Mouse (Mus musculus) hindbrain, embryonic 13.5 days (tissue): ENCODE results near the gene Ccdc91. TPM values are rescaled to one million over a fixed set of nuclear protein-coding genes. Genes with fewer than 3 reads are reported as not detected.
A peak's percentile ranks its signal among the peaks of the same experiment; 100 is the strongest.

Experiments
- ATAC-seq: fragments of 200-750 bp; cut with Nextera tagmentation; 2 replicates; pipeline ENCODE4 v1.8.0; 2017; ENCODE audit warnings: moderate TSS enrichment; ENCODE audit not compliant: low FRiP score
- H3K27ac ChIP-seq: fragments of 300-500 bp; sonication (generic); 2 replicates; pipeline ENCODE4 v1.5.1; 2015; ENCODE audit warnings: inconsistent platforms, mild to moderate bottlenecking, moderate library complexity
- H3K27me3 ChIP-seq: fragments of 300-500 bp; sonication (generic); 2 replicates; pipeline ENCODE4 v1.6.1; 2015; ENCODE audit warnings: mild to moderate bottlenecking, inconsistent platforms
- H3K36me3 ChIP-seq: fragments of 300-500 bp; sonication (generic); 2 replicates; pipeline ENCODE4 v1.6.1; 2015; ENCODE audit warnings: mild to moderate bottlenecking, inconsistent platforms
- H3K4me1 ChIP-seq: fragments of 300-500 bp; sonication (generic); replicated peaks from 2 replicates; pipeline ENCODE4 v1.6.1; 2015; ENCODE audit warnings: inconsistent platforms
- H3K4me2 ChIP-seq: fragments of 300-500 bp; sonication (generic); 2 replicates; pipeline ENCODE4 v1.6.1; 2015; ENCODE audit warnings: inconsistent platforms, mild to moderate bottlenecking, moderate library complexity
- H3K4me3 ChIP-seq: fragments of 300-500 bp; sonication (generic); 2 replicates; pipeline ENCODE4 v1.5.1; 2015; ENCODE audit warnings: mild to moderate bottlenecking, inconsistent platforms
- H3K9ac ChIP-seq: fragments of 300-500 bp; sonication (generic); 2 replicates; pipeline ENCODE4 v1.6.1; 2015; ENCODE audit warnings: mild to moderate bottlenecking, inconsistent platforms
- H3K9me3 ChIP-seq: fragments of 300-500 bp; sonication (generic); 2 replicates; pipeline ENCODE4 v1.6.1; 2016; ENCODE audit warnings: inconsistent platforms
- WGBS: fragments of 180-500 bp; shearing (Covaris S2); methylation state at CpG from one replicate; pipeline ENCODE4 v1.1.7; 2015; 5-methylcytosine and 5-hydroxymethylcytosine counted together
- polyA plus RNA-seq: library from polyadenylated mRNA; unstranded; fragments of >200 nt; fragmentation: Nextera tagmentation; extraction: Ambion mirVana; gene quantifications from 2 replicates; pipeline ENCODE4 v1.2.1, GENCODE M21; 2015

The Ccdc91 gene
- polyA plus RNA-seq, result 44.4 and 44.8 TPM in 2 replicates

GRCm38 (mm10) chr6:147475727-147476613, at the start of gene Ccdc91:
TSS of gene Ccdc91 (plus strand) at chr6:147475828.
- peak within 1 kb of the TSS; percentile 63 for H3K4me2 ChIP-seq
- H3K27ac ChIP-seq, result peak within 1 kb of the TSS; percentile 87
- peak; percentile 98 for ATAC-seq
- H3K9ac ChIP-seq, result peak within 1 kb of the TSS; percentile 80
- peak within 1 kb of the TSS; percentile 76 for H3K4me3 ChIP-seq
- 0 out of 2 replicates have a peak, but pooled peaks cover 6% of the 10 kb centered on the region for H3K27me3 ChIP-seq
- peaks cover 6% of the 10 kb centered on the region for H3K4me1 ChIP-seq
- H3K36me3 ChIP-seq, result no peaks in the 10 kb centered on the region
- H3K9me3 ChIP-seq, result no peaks in the 10 kb centered on the region
- WGBS, result 1% methylated on average over 77 of the region's 78 CpGs

DNA sequence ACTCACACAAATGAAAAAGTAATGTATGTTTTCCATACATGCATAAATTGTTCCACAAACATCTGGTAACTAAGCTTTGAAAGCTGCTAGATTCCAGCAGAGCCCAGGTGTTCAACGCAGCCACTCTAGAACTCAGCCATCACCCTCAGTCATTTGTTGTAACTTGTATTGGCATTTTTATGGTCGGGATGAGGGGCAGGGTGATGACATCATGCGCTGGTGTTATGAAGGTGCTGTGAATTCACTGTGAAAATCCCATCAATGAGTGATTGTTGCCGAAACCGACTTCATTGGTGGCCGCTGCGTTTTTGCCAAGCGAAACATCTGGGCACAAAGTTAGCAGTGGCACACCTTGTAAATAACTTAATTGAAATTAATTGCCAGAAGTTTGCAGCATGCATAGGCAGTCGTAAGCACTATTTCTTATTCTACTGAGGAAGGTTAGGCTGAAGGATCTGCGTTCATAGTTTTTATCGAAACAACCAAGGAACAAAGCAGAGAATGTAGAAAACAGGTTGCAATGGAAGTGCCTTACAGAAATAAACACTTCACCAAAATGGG, 48.6 kb upstream of the Ccdc91 start:
- 92% methylated on average over 11 of the region's 11 CpGs for WGBS
- H3K27me3 ChIP-seq, result no peaks in the 10 kb centered on the region
- no peaks in the 10 kb centered on the region for H3K36me3 ChIP-seq
- no peak overlapping the region for H3K4me2 ChIP-seq
- H3K9me3 ChIP-seq, result no peaks in the 10 kb centered on the region
- ATAC-seq, result no peak
- H3K4me1 ChIP-seq, result no peaks in the 10 kb centered on the region
- H3K4me3 ChIP-seq, result no peak overlapping the region
- H3K9ac ChIP-seq, result no peak overlapping the region
- no peak overlapping the region for H3K27ac ChIP-seq

GRCm38 (mm10) chr6:147455775-147456174, 19.9 kb upstream of the Ccdc91 start:
- no peak overlapping the region for H3K27ac ChIP-seq
- H3K9me3 ChIP-seq, result no peaks in the 10 kb centered on the region
- WGBS, result 94% methylated on average over 5 of the region's 5 CpGs
- no peak overlapping the region for H3K4me3 ChIP-seq
- ATAC-seq, result no peak
- H3K4me2 ChIP-seq, result no peak overlapping the region
- H3K9ac ChIP-seq, result no peak overlapping the region
- no peaks in the 10 kb centered on the region for H3K27me3 ChIP-seq
- H3K36me3 ChIP-seq, result no peaks in the 10 kb centered on the region
- no peaks in the 10 kb centered on the region for H3K4me1 ChIP-seq

DNA sequence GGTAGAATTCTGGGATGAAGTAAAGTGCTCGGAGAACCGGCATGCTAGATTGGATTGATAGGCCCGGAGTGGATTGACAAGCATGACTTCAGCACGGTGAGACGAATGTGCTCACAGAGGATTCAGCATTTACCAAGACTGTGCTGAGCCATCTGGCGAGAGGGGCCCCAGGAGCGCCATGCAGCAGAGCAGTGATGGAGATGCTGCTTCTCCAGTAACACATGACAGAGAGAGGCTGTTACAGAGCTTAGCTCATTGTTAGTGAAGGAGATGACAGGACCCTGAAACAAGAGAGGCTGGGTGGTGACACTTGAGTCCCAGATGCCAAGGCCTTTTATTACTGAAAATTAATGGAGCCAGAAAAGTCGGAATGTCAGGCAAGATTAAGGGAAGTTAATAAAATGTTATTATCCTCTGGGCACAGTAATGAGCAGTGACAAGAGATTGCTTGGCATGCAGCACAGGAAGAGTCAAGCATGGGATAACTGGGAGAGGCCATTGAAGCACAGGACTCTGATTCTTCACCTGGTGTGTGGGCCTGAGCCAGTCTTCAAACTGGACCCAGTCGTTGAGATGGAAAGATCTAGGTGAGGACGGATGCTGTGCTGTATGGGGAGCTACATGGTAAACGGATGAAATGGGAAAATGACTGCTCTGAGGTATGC, 16.9 kb upstream of the Ccdc91 start:
- Histone ChIP-seq H3K4me2 (no peak overlapping the region), H3K36me3 (no peaks in the 10 kb centered on the region), H3K9me3 (no peaks in the 10 kb centered on the region), H3K9ac (no peak overlapping the region), H3K27ac (no peak overlapping the region), H3K27me3 (no peaks in the 10 kb centered on the region), H3K4me3 (no peak overlapping the region), H3K4me1 (no peaks in the 10 kb centered on the region)
- ATAC-seq, result no peak
- WGBS, result 85% methylated on average over 11 of the region's 11 CpGs

GRCm38 (mm10) chr6:147470016-147470415, 5.6 kb upstream of the Ccdc91 start:
- no peaks in the 10 kb centered on the region for H3K9me3 ChIP-seq
- no peak overlapping the region for H3K4me3 ChIP-seq
- H3K27me3 ChIP-seq, result 0 out of 2 replicates have a peak, but pooled peaks cover 6% of the 10 kb centered on the region
- 74% methylated on average over 5 of the region's 5 CpGs for WGBS
- ATAC-seq, result no peak
- H3K27ac ChIP-seq, result no peak overlapping the region
- no peaks in the 10 kb centered on the region for H3K4me1 ChIP-seq
- H3K4me2 ChIP-seq, result no peak overlapping the region
- H3K36me3 ChIP-seq, result no peaks in the 10 kb centered on the region
- H3K9ac ChIP-seq, result no peak overlapping the region

GRCm38 (mm10) chr6:147481141-147481540, 5.5 kb downstream of the Ccdc91 start:
- Histone ChIP-seq H3K4me2 (no peak overlapping the region), H3K27ac (no peak overlapping the region), H3K9ac (no peak overlapping the region), H3K4me1 (peaks cover 6% of the 10 kb centered on the region), H3K36me3 (no peaks in the 10 kb centered on the region), H3K4me3 (no peak overlapping the region), H3K27me3 (no peaks in the 10 kb centered on the region), H3K9me3 (no peaks in the 10 kb centered on the region)
- ATAC-seq, result no peak
- 95% methylated on average over 5 of the region's 5 CpGs for WGBS

GRCm38 (mm10) chr6:147490120-147490519, 14.5 kb downstream of the Ccdc91 start:
- Histone ChIP-seq H3K4me2 (no peak overlapping the region), H3K27me3 (no peaks in the 10 kb centered on the region), H3K9ac (no peak overlapping the region), H3K36me3 (0 out of 2 replicates have a peak, but pooled peaks cover 7% of the 10 kb centered on the region), H3K9me3 (no peaks in the 10 kb centered on the region), H3K27ac (no peak overlapping the region), H3K4me1 (no peaks in the 10 kb centered on the region), H3K4me3 (no peak overlapping the region)
- no peak for ATAC-seq
- WGBS, result 97% methylated on average over 3 of the region's 3 CpGs

DNA sequence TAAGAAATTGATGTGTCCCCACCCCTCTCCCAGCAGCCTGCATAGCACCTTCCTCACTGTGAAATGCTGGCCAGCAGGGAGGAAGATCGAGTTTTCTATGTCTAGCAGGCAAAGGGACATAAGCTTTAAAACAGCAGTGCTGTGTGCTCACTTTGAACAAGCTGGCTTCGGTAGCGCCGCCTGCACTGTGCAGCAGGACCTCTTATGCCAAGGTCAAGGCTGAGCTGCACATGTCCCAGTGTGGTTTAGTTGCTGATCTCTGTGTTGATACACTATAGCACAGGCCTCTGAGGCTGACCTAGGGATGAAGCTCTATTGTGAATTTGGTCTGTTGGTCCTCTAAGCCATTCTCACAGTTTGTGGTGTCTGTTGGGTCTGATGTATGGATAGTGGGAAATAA, 16.9 kb downstream of the Ccdc91 start:
- Histone ChIP-seq H3K36me3 (0 out of 2 replicates have a peak, but pooled peaks cover 7% of the 10 kb centered on the region), H3K9me3 (no peaks in the 10 kb centered on the region), H3K9ac (no peak overlapping the region), H3K4me3 (no peak overlapping the region), H3K27me3 (no peaks in the 10 kb centered on the region), H3K27ac (no peak overlapping the region), H3K4me2 (no peak overlapping the region), H3K4me1 (no peaks in the 10 kb centered on the region)
- WGBS, result 97% methylated on average over 4 of the region's 4 CpGs
- ATAC-seq, result no peak

GRCm38 (mm10) chr6:147501439-147501838, 25.8 kb downstream of the Ccdc91 start:
- no peaks in the 10 kb centered on the region for H3K27me3 ChIP-seq
- H3K4me3 ChIP-seq, result no peak overlapping the region
- no peak for ATAC-seq
- no peak overlapping the region for H3K9ac ChIP-seq
- H3K4me1 ChIP-seq, result no peaks in the 10 kb centered on the region
- no peaks in the 10 kb centered on the region for H3K9me3 ChIP-seq
- WGBS, result 91% methylated on average over 3 of the region's 3 CpGs
- H3K36me3 ChIP-seq, result no peaks in the 10 kb centered on the region
- no peak overlapping the region for H3K4me2 ChIP-seq
- H3K27ac ChIP-seq, result no peak overlapping the region

DNA sequence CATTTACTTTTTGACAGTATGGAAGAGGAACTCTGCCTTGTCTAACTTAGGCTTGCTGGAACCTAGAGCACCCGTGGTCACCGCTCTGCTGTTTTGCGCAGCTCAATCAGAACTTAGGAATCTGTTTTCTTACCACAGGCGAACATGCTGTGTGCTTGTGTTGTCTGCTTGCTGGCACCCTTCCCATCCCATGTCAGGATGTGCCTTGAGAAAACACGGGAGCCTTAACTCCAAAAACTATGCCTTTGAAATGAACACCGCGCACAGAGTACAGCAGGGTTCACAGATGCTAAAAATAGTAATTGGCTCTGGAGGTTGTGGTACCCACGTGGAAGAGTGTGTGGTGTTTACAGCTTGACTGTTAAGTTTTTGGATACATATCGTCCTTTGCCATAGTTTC, 30.4 kb downstream of the Ccdc91 start:
- H3K9me3 ChIP-seq, result no peaks in the 10 kb centered on the region
- no peaks in the 10 kb centered on the region for H3K4me1 ChIP-seq
- no peaks in the 10 kb centered on the region for H3K27me3 ChIP-seq
- H3K4me2 ChIP-seq, result no peak overlapping the region
- ATAC-seq, result no peak
- 83% methylated on average over 9 of the region's 9 CpGs for WGBS
- no peak overlapping the region for H3K4me3 ChIP-seq
- no peak overlapping the region for H3K9ac ChIP-seq
- H3K36me3 ChIP-seq, result peaks cover 4% of the 10 kb centered on the region; the same call in 1 of the 2 replicates
- H3K27ac ChIP-seq, result no peak overlapping the region

GRCm38 (mm10) chr6:147506496-147506895, 30.9 kb downstream of the Ccdc91 start:
- Histone ChIP-seq H3K27ac (no peak overlapping the region), H3K36me3 (peaks cover 4% of the 10 kb centered on the region; the same call in 1 of the 2 replicates), H3K4me3 (no peak overlapping the region), H3K9ac (no peak overlapping the region), H3K27me3 (no peaks in the 10 kb centered on the region), H3K4me1 (no peaks in the 10 kb centered on the region), H3K9me3 (no peaks in the 10 kb centered on the region), H3K4me2 (no peak overlapping the region)
- no peak for ATAC-seq
- 88% methylated on average over 10 of the region's 10 CpGs for WGBS

DNA sequence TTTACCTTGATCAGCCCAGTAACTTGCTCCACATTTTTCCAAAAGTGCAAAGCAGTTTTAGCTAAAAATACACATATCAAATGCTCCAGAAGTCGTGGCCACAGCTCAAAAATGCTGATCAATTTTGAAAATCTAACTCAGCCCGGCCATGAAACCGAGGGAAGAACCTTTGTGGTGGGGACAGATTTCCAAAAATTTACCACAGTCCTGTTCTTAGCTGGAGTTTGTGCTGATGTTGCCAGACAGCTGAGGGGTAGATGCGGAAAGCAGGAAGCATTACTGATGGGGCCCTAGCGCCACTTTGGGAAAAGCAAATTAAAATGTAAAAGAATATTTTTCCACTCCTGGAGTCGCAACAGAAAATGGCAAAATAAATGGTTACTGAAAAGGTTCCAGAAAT, 31.6 kb downstream of the Ccdc91 start:
- no peak overlapping the region for H3K9ac ChIP-seq
- H3K36me3 ChIP-seq, result peaks cover 4% of the 10 kb centered on the region; the same call in 1 of the 2 replicates
- 92% methylated on average over 6 of the region's 6 CpGs for WGBS
- ATAC-seq, result no peak
- no peak overlapping the region for H3K4me2 ChIP-seq
- no peaks in the 10 kb centered on the region for H3K27me3 ChIP-seq
- H3K27ac ChIP-seq, result no peak overlapping the region
- no peaks in the 10 kb centered on the region for H3K9me3 ChIP-seq
- H3K4me1 ChIP-seq, result no peaks in the 10 kb centered on the region
- no peak overlapping the region for H3K4me3 ChIP-seq
